Mouse (Mus musculus) myocyte (in vitro differentiated cells): ENCODE results near the gene Aanat.

ENCODE experiments used
- POLR2A ChIP-seq: IDR thresholded peaks from one replicate; pipeline ENCODE4 v1.6.1; 2011; ENCODE audit warnings: low read depth, mild to moderate bottlenecking, control low read depth, moderate library complexity; ENCODE audit not compliant: insufficient read length
- POLR2AphosphoS2 ChIP-seq: IDR thresholded peaks from one replicate; pipeline ENCODE4 v1.6.1; 2011; ENCODE audit warnings: low read depth, control low read depth; ENCODE audit not compliant: insufficient read length
- TCF3 ChIP-seq: IDR thresholded peaks from one replicate; pipeline ENCODE4 v1.6.1; 2011; ENCODE audit warnings: low read depth, control low read depth; ENCODE audit not compliant: insufficient read length
- USF1 ChIP-seq: IDR thresholded peaks from one replicate; pipeline ENCODE4 v1.6.1; 2011; ENCODE audit warnings: low read depth, mild to moderate bottlenecking, control low read depth, moderate library complexity

GRCm38 (mm10) chr11:116570821-116571220 lies 15.4 kb upstream of the Aanat start:
- TF ChIP-seq TCF3 (no peak), POLR2AphosphoS2 (no peak), POLR2A (no peak), USF1 (no peak)
